Mouse (Mus musculus) kidney, adult 2 months (tissue): ENCODE measurements at regions not wholly inside any gene's neighbourhood (a gene's known extent, or its start where the extent isn't known, plus 50 kb on each side); places are given as distances from the start of the nearest gene placed in this dataset.

Experiments used
- CTCF ChIP-seq: fragments of 200-500 bp; conservative IDR thresholded peaks from 2 replicates; pipeline ENCODE4 v1.5.1; 2011; ENCODE audit warnings: low read depth, mild to moderate bottlenecking, control low read depth, low read length, moderate library complexity, mixed read lengths; ENCODE audit not compliant: insufficient read depth, insufficient read length
- POLR2A ChIP-seq: fragments of 200-500 bp; IDR thresholded peaks from one replicate; pipeline ENCODE4 v1.6.1; 2011; ENCODE audit warnings: low read depth, low read length, control low read depth

GRCm38 (mm10) chr2:116685756-116686155, 192.7 kb upstream of the Tmco5 start:
- no peak for TF ChIP-seq CTCF
- TF ChIP-seq POLR2A: no peak
